14 mouse cellular contexts compared by ENCODE assay signal in genomic region chr17:5205163-5205581, GRCm38 (mm10).
DNase-seq lines count a peak whose midpoint lies in the region; ATAC-seq lines count a peak whose summit lies in the region.
"Had no signal": no experiment of that assay in that cellular context is flagged by ENCODE, and none has a peak within 500 bp of the region (broad histone marks: within the 10 kb centered on the region; RNA-seq: fewer than 3 reads in every experiment).

No protein-coding gene starts in this region.

- peaks cover 26% of the 10 kb centered on the region for H3K4me1 ChIP-seq in intestine, embryonic 14.5 days (replicated peaks; ENCODE audit: control insufficient read depth, insufficient read depth, low read length)
- peaks cover 28% of the 10 kb centered on the region for H3K4me1 ChIP-seq in intestine, embryonic 15.5 days (replicated peaks)

- H3K9ac ChIP-seq in intestine, embryonic 14.5 days (ENCODE audit: low read length): no peak overlapping the region
- H3K9ac ChIP-seq in intestine, embryonic 15.5 days: no peak overlapping the region
- H3K9ac ChIP-seq: hindbrain, embryonic 15.5 days; liver, embryonic 14.5 days; neural tube, embryonic 15.5 days had no signal

- H3K4me3 ChIP-seq in intestine, embryonic 14.5 days (ENCODE audit: low read depth, low read length): no peak overlapping the region
- no peak overlapping the region for H3K4me3 ChIP-seq in intestine, embryonic 15.5 days (replicated peaks)
- H3K4me3 ChIP-seq: hindbrain, embryonic 15.5 days; neural tube, embryonic 15.5 days had no signal

- H3K27me3 ChIP-seq in intestine, embryonic 14.5 days (replicated peaks; ENCODE audit: control insufficient read depth, insufficient read depth, low read length): no peaks in the 10 kb centered on the region
- H3K27me3 ChIP-seq in intestine, embryonic 15.5 days (replicated peaks): no peaks in the 10 kb centered on the region
- H3K27me3 ChIP-seq: hindbrain, embryonic 15.5 days; neural tube, embryonic 15.5 days had no signal

- no peak overlapping the region for H3K27ac ChIP-seq in intestine, embryonic 14.5 days (ENCODE audit: low read depth)
- H3K27ac ChIP-seq in intestine, embryonic 15.5 days: no peak overlapping the region
- H3K27ac ChIP-seq: hindbrain, embryonic 15.5 days; liver, embryonic 14.5 days; neural tube, embryonic 15.5 days had no signal

- no peak overlapping the region for H3K4me2 ChIP-seq in intestine, embryonic 14.5 days (ENCODE audit: low read length)
- no peak overlapping the region for H3K4me2 ChIP-seq in intestine, embryonic 15.5 days (replicated peaks)
- H3K4me2 ChIP-seq: heart, embryonic 11.5 days; hindbrain, embryonic 15.5 days; neural tube, embryonic 15.5 days had no signal

- ATAC-seq in intestine, embryonic 14.5 days (replicated peaks; ENCODE audit: low FRiP score, low TSS enrichment, low read depth): 0 out of 2 replicates have a peak, but pooled peaks have one; percentile 21
- ATAC-seq in intestine, embryonic 15.5 days: no peak
- ATAC-seq: midbrain, embryonic 16.5 days had no signal

- H3K9me3 ChIP-seq in intestine, embryonic 14.5 days (ENCODE audit: control insufficient read depth, low read length): no peaks in the 10 kb centered on the region
- no peaks in the 10 kb centered on the region for H3K9me3 ChIP-seq in intestine, embryonic 15.5 days
- H3K9me3 ChIP-seq: hindbrain, embryonic 15.5 days; neural tube, embryonic 15.5 days had no signal

- WGBS in intestine, embryonic 14.5 days: 53% methylated on average over 7 of the region's 7 CpGs
- 47% methylated on average over 7 of the region's 7 CpGs for WGBS in intestine, embryonic 15.5 days

- DNase-seq in cerebellum, adult 9-10 months: peak; percentile 76
- DNase-seq in cerebellum, postnatal 4 days (ENCODE audit: low spot score in 2 of 2): no peak
- DNase-seq in intestine, embryonic 14.5 days (ENCODE audit: low spot score): no peak
- DNase-seq in 416B (ENCODE audit: low read depth): peak; percentile 51
- peak; percentile 54 to 64 for DNase-seq in cerebellum, postnatal 36 days
- DNase-seq in retina, postnatal 1 day: no peak
- no peak for DNase-seq in urinary bladder, adult 18-20 months (ENCODE audit: low spot score in 2 of 2)
- DNase-seq: thymus, postnatal 25 days had no signal

- no peaks in the 10 kb centered on the region for H3K36me3 ChIP-seq in intestine, embryonic 14.5 days (ENCODE audit: control insufficient read depth, insufficient read depth, low read length)
- H3K36me3 ChIP-seq in intestine, embryonic 15.5 days: no peaks in the 10 kb centered on the region
- H3K36me3 ChIP-seq: hindbrain, embryonic 15.5 days; neural tube, embryonic 15.5 days had no signal

Comparison
In these comparisons a context has a peak if more than half of its experiments do, and no peak if none do; other contexts are left out.
1. DNase-seq: peak in cerebellum, adult 9-10 months (single experiment), 416B (single experiment) and cerebellum, postnatal 36 days (2 of 2); none in cerebellum, postnatal 4 days (0 of 2), intestine, embryonic 14.5 days (single experiment), retina, postnatal 1 day (single experiment) and urinary bladder, adult 18-20 months (0 of 2).